Mouse (Mus musculus) midbrain, embryonic 15.5 days (tissue): Measurements from ENCODE around the gene Rpl32. TPM values are rescaled to one million over a fixed set of nuclear protein-coding genes. Genes with fewer than 3 reads are reported as not detected.
"Not testable (repeated sequence)": the region's sequence is repeated elsewhere in the genome, so short reads cannot be mapped to it uniquely, and the experiment has no call there.

Experiments
- ATAC-seq: fragments of 200-750 bp; cut with Nextera tagmentation; replicated peaks from 2 replicates; pipeline ENCODE4 v1.8.0; 2017; ENCODE audit warnings: moderate TSS enrichment
- H3K27ac ChIP-seq: fragments of 300-500 bp; sonication (generic); 2 replicates; pipeline ENCODE4 v1.5.1; 2015; ENCODE audit warnings: mild to moderate bottlenecking, inconsistent platforms
- H3K27me3 ChIP-seq: fragments of 300-500 bp; sonication (generic); replicated peaks from 2 replicates; pipeline ENCODE4 v1.6.1; 2015; ENCODE audit warnings: inconsistent platforms
- H3K36me3 ChIP-seq: fragments of 300-500 bp; sonication (generic); replicated peaks from 2 replicates; pipeline ENCODE4 v1.6.1; 2015; ENCODE audit warnings: inconsistent platforms
- H3K4me1 ChIP-seq: fragments of 300-500 bp; sonication (generic); 2 replicates; pipeline ENCODE4 v1.6.1; 2015; ENCODE audit warnings: inconsistent platforms
- H3K4me2 ChIP-seq: fragments of 300-500 bp; sonication (generic); 2 replicates; pipeline ENCODE4 v1.6.1; 2015; ENCODE audit warnings: inconsistent platforms, mild to moderate bottlenecking, moderate library complexity
- H3K4me3 ChIP-seq: fragments of 300-500 bp; sonication (generic); 2 replicates; pipeline ENCODE4 v1.5.1; 2015; ENCODE audit warnings: mild to moderate bottlenecking, inconsistent platforms
- H3K9ac ChIP-seq: fragments of 300-500 bp; sonication (generic); 2 replicates; pipeline ENCODE4 v1.6.1; 2015; ENCODE audit warnings: mild to moderate bottlenecking, inconsistent platforms
- H3K9me3 ChIP-seq: fragments of 300-500 bp; sonication (generic); 2 replicates; pipeline ENCODE4 v1.6.1; 2016; ENCODE audit warnings: inconsistent platforms
- WGBS: fragments of 180-500 bp; shearing (Covaris S2); methylation state at CpG from one replicate; pipeline ENCODE4 v1.1.7; 2015; ENCODE audit warnings: mixed read lengths; 5-methylcytosine and 5-hydroxymethylcytosine counted together
- polyA plus RNA-seq: library from polyadenylated mRNA; unstranded; fragments of >200 nt; fragmentation: Nextera tagmentation; extraction: Ambion mirVana; gene quantifications from 2 replicates; pipeline ENCODE4 v1.2.1, GENCODE M21; 2015

The Rpl32 gene
- polyA plus RNA-seq, 1 experiment from 2014 or later = 890 TPM

DNA sequence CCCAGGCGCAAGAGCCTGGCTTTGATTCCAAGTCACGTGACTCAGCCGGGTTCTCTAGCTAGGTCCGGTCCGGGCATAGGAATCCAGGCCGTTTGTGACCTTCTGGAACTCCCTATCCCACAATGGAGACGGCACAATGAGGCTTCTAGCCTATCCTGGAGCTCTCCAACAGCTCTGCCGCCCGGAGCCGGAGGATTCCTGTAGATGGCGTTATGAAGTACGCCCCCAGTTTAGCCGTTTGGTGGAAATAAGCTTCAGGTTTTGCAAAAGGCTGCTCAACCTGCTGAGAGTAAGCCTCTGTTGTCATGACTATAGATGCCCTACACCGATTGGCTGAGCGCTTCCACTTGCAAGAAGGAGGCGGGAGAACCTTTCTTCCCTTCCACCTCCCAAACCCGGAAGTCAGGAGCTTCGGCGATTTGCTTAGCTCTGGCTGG is 29.6 kb upstream of the Rpl32 start, which contains the start of gene Efcab12:
Gene Efcab12 (minus strand): TSS at position 252 of the 437 bp plus-strand sequence.
- H3K27me3 ChIP-seq = no peaks in the 10 kb centered on the region
- WGBS = under 1% methylated on average over 19 of the region's 19 CpGs
- peak within 1 kb of the TSS; percentile 76 for H3K4me2 ChIP-seq
- H3K4me3 ChIP-seq = peak within 1 kb of the TSS; percentile 40
- peak; percentile 96 for ATAC-seq
- H3K9me3 ChIP-seq = no peaks in the 10 kb centered on the region
- no peaks in the 10 kb centered on the region; the same call in 1 of the 2 replicates for H3K36me3 ChIP-seq
- peak within 1 kb of the TSS; percentile 65; the same call in 1 of the 2 replicates for H3K27ac ChIP-seq
- peak within 1 kb of the TSS; percentile 35 for H3K9ac ChIP-seq
- peaks cover 16% of the 10 kb centered on the region; the same call in 1 of the 2 replicates for H3K4me1 ChIP-seq

DNA sequence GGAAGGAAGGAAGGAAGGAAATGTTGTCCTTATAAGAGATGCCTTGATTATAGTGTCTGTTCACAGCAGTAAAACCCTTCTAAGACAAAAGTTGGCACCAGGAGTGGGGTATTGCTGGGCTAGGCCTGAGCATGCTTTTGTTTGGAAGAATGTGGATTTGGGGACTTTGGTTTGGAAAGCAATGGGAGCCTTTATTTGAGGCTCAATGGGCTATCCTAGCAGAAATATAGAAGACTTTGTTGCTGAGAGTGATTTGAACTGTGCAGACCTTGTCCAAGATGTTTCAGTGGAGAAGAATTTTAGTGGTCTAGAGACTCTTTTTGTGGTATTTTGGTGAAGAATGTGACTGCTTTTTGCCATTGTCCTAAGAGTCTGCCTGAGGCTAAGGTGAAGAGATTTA is 25.3 kb upstream of the Rpl32 start:
- H3K27ac ChIP-seq = no peak overlapping the region
- ATAC-seq = no peak
- H3K4me1 ChIP-seq = peaks cover 16% of the 10 kb centered on the region; the same call in 1 of the 2 replicates
- no peaks in the 10 kb centered on the region for H3K9me3 ChIP-seq
- H3K4me2 ChIP-seq = no peak overlapping the region
- H3K9ac ChIP-seq = no peak overlapping the region
- H3K36me3 ChIP-seq = no peaks in the 10 kb centered on the region
- no peaks in the 10 kb centered on the region for H3K27me3 ChIP-seq
- H3K4me3 ChIP-seq = no peak overlapping the region

DNA sequence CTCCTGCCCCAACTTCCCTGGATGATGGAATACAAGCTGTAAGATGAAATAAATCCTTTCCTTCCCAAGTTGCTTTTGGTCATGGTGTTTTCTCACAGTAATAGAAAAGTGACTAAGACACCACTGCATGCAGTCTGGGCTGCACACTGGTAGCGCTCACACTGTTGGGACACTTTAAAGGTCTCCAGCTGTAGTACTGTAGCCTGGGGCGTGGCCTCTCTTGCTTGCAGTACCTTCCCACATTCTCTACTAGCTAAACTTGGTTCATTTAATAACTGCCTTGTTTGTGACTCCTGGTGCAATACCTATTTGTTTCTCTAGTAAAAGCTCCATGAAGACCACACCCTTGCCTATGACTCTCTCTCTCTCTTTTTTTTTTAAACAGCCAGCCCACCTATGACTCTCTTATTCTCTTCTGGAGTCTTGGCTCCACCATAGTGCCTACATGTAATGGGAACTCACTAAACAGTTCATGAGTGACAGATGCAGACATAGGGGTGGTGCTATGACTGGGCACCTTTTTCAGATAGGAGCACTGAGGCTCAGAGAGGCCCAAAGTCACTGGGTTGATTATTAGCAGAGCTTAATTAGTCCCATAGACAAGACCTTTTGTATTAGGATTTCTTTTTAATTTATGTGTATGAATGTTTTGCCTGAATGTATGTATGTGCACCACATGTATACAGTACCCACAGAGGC is 23.8 kb upstream of the Rpl32 start:
- Histone ChIP-seq H3K36me3 (no peaks in the 10 kb centered on the region), H3K4me1 (0 out of 2 replicates have a peak, but pooled peaks cover 4% of the 10 kb centered on the region), H3K4me2 (no peak overlapping the region), H3K9me3 (no peaks in the 10 kb centered on the region), H3K27me3 (no peaks in the 10 kb centered on the region), H3K27ac (no peak overlapping the region), H3K9ac (no peak overlapping the region), H3K4me3 (no peak overlapping the region)
- 88% methylated on average over 2 of the region's 2 CpGs for WGBS
- no peak for ATAC-seq

DNA sequence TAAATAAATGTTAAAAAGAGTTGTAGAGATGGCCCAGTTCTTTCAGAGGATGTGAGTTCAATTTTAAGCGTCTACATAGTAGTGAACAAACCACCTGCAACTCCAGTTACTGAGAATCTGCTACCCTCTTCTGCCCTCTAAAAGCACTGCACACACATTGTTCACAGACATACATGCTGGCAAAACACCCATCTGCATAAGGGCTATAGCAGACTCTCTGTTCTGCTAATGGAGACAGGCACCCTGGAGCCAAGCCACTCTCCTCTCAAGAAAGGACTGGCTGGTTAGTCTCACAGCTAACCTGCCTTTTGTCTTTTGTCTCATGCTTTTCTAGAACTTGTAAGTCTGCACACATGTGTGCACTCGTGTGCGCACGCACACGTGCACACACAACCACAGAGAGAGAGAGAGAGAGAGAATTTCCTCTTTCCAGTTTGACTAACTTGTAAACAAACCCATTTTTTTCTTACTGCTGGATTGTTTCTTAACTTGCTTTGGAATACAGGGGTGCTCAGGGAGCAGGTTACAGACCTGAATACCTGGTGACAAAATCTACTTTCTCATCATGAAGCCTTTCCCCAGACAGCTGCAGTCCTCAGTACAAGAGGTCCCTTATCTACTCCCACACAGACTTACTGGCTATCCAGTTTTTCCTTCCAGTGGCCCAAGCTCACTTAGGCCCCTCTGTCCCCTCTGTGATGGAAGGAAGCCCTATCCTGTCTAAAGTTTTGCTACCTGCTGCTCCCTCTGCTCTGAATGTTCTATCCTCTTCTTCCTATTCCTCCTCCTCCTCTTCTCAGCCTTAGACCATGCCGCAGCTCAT is 22.4 kb upstream of the Rpl32 start:
- 85% methylated on average over 6 of the region's 6 CpGs for WGBS

DNA sequence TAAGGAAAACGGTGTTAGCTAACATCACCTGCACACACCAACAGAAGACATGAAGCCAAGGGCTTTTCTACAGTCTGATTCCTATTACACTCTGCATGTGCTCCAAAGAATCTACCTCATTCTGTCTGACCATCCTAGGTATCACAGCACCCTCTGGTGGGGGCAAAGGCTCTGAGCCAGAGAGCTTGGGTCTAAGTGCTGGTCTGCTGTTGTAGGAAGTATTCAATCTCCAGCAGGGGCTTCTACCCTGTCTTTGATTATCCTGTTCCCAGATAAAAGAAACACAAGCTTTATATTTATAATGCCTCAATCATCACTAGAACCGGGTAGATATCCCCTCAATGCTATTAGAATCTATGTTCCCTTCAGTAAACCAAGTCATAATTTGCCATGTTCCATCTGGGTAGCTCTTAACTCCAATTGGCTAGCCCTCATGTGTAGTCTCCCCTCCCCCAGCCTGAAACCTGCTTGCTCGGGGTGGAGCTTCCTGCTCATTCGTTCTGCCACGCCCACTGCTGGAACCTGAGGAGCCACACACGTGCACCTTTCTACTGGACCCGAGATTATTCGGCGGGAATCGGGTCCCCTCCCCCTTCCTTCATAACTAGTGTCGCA is 15.4 kb upstream of the Rpl32 start:
- not testable (repeated sequence) for H3K36me3 ChIP-seq, H3K27me3 ChIP-seq, H3K4me1 ChIP-seq, H3K9ac ChIP-seq, H3K9me3 ChIP-seq, H3K27ac ChIP-seq
- ATAC-seq = peak; percentile 83
- H3K4me2 ChIP-seq = peak overlapping the region; percentile 30
- WGBS = 3% methylated on average over 5 of the region's 11 CpGs
- peak overlapping the region; percentile 15; the same call in 1 of the 2 replicates for H3K4me3 ChIP-seq

More for the DNA sequence above, 22.4 kb upstream of the Rpl32 start:
- ATAC-seq = no peak
- Histone ChIP-seq H3K9me3 (no peaks in the 10 kb centered on the region), H3K27me3 (no peaks in the 10 kb centered on the region), H3K4me1 (no peaks in the 10 kb centered on the region), H3K4me3 (no peak overlapping the region), H3K36me3 (no peaks in the 10 kb centered on the region), H3K9ac (no peak overlapping the region), H3K4me2 (no peak overlapping the region), H3K27ac (no peak overlapping the region)

DNA sequence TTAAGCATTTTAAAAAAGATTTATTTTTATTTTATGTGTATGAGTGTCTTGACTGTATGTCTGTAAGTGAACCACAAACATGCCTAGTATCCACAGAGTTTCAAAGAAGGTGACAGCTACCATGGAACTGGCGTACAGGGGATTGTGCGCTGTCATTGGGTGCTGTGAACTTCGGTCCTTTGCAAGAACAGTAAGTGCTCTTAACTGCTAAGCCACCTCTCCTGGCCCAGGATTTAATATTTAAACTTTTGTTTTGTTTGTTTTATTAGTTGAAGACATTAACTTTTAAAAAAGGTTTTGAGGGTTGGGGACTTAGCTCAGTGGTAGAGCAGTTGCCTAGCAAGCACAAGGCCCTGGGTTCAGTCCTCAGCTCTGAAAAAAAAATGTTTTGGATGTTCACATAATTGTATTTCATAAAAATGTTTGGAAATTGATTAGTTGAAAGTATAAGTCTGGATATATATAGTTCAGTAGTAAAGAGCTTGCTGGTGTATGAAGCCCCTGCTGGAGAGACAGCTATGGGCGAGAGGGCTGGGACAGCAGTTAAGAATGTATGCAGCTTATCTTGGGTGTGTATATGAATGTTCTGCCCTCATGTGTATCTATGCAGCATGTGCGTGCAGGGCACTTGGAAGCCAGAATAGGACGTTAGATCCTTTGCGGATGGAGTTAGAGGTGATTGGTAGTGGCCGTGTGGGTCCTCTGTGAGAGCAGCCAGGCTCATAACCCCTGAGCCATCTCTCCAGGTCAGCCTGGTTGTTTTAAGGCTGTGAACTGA is 12.9 kb upstream of the Rpl32 start:
- no peak overlapping the region for H3K4me3 ChIP-seq
- no peaks in the 10 kb centered on the region for H3K36me3 ChIP-seq
- WGBS = 86% methylated on average over 8 of the region's 8 CpGs
- no peaks in the 10 kb centered on the region for H3K9me3 ChIP-seq
- H3K27me3 ChIP-seq = no peaks in the 10 kb centered on the region
- no peak overlapping the region for H3K9ac ChIP-seq
- ATAC-seq = no peak
- no peak overlapping the region for H3K27ac ChIP-seq
- H3K4me2 ChIP-seq = no peak overlapping the region
- H3K4me1 ChIP-seq = 0 out of 2 replicates have a peak, but pooled peaks cover 4% of the 10 kb centered on the region

DNA sequence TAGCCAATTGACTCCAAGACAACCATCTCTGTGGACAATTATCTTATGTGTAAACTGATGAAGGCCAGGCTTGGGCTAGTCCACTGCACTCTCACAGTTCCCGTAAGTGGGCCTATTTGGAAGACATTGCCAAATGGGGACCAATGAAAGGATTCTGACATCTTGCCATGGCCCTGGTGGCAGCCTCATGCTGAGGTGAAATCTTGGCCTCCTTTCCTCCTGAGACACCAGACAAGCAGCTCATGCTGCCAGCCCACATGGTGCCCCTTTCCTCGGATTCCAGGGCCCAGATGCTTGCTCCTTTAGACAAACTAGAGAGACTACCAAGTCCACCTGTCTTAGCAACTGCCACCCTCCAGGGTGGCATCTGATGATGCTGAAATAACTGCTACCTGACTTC is 9.6 kb upstream of the Rpl32 start:
- H3K4me1 ChIP-seq = no peaks in the 10 kb centered on the region
- no peak overlapping the region for H3K27ac ChIP-seq
- no peak overlapping the region for H3K4me2 ChIP-seq
- no peaks in the 10 kb centered on the region for H3K27me3 ChIP-seq
- no peaks in the 10 kb centered on the region for H3K9me3 ChIP-seq
- WGBS = 74% methylated on average over 2 of the region's 2 CpGs
- no peaks in the 10 kb centered on the region for H3K36me3 ChIP-seq
- no peak for ATAC-seq
- H3K4me3 ChIP-seq = no peak overlapping the region
- H3K9ac ChIP-seq = no peak overlapping the region

DNA sequence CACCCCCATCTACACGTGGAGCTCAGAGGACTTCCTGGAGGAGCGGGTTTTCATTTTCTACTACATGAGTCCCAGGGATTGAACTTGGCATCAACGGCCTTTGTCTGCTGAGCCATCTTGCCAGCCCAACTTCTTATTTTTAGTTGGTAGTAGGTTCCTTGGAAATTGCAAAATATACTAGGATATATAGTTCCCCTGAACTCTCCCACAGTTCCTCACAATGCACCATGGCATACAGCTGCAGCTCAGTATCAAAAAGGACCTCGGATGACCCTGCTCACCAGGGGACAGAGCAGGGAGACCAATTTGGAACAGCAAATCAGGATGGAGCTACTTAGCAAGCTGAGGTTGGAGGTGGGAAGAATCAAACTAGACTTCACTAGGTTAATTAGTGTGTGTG is 6.5 kb upstream of the Rpl32 start:
- Histone ChIP-seq H3K4me3 (no peak overlapping the region), H3K9ac (no peak overlapping the region), H3K4me2 (no peak overlapping the region), H3K4me1 (no peaks in the 10 kb centered on the region), H3K9me3 (no peaks in the 10 kb centered on the region), H3K27ac (no peak overlapping the region), H3K36me3 (no peaks in the 10 kb centered on the region), H3K27me3 (no peaks in the 10 kb centered on the region)
- WGBS = 79% methylated on average over 4 of the region's 4 CpGs
- ATAC-seq = no peak

DNA sequence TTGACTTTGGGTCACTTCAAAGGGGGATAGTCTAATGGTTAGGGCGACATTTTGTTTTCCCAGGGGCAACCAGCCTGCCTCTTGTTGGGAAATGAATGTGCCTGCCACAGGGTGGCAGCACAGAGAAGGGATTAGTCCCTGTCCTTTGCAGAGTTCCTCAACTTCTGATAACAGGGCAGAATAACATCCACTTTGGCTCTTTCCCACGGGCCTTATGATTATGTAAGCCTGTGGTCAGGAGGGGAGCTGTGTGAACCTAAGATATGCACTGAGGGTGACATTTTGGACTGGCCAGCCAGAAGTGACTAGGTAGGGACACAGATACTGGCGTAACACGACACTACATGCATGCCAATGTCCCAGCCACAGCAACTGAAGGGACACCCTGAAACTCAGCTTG is 5.6 kb upstream of the Rpl32 start:
- no peaks in the 10 kb centered on the region for H3K27me3 ChIP-seq
- 32% methylated on average over 4 of the region's 4 CpGs for WGBS
- no peak overlapping the region for H3K27ac ChIP-seq
- H3K4me3 ChIP-seq = no peak overlapping the region
- H3K9ac ChIP-seq = no peak overlapping the region
- no peaks in the 10 kb centered on the region for H3K36me3 ChIP-seq
- ATAC-seq = no peak
- no peak overlapping the region for H3K4me2 ChIP-seq
- no peaks in the 10 kb centered on the region for H3K4me1 ChIP-seq
- no peaks in the 10 kb centered on the region for H3K9me3 ChIP-seq

DNA sequence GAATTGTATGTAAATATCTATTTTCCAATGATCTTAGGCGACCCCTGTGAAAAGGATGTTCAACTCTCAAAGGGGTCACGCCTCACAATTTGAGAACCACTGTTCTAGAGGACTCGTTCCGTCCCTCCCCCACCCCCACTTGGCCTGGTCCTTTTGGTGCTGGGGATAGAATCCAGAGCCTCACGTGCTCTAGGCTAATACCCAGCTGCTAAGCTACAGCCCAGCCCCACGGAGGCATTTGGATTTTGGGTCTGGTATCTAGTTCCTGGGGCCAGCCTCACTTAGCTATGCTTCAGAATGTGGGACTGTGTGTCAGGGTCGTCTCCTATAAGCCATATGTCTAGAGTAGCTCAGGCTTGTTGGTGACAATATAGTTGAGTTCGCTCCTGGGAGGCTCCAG is 3.1 kb upstream of the Rpl32 start:
- Histone ChIP-seq H3K36me3 (no peaks in the 10 kb centered on the region), H3K4me1 (peaks cover 12% of the 10 kb centered on the region), H3K9me3 (no peaks in the 10 kb centered on the region), H3K27me3 (no peaks in the 10 kb centered on the region), H3K27ac (no peak overlapping the region), H3K4me3 (no peak overlapping the region), H3K9ac (no peak overlapping the region), H3K4me2 (no peak overlapping the region)
- no peak for ATAC-seq
- 71% methylated on average over 8 of the region's 8 CpGs for WGBS

DNA sequence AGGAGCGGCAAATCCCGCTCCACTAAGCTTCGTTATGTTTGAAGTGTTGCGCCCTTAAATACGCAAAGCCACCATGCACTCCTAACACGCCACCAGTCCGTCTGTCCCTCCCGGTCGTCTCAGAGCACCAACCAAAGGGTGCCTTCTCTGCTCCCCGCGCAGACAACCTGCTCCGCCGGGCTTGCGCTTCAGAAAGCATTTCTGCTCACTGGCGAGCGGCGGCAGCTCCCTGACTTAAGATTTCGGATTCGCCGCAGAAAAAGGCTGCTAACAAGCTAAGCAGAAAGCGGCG is 405 bp downstream of the Rpl32 start:
- Histone ChIP-seq H3K9ac (peak overlapping the region; percentile 87), H3K4me3 (peak overlapping the region; percentile 75), H3K9me3 (no peaks in the 10 kb centered on the region), H3K4me2 (peak overlapping the region; percentile 83), H3K36me3 (peaks cover 6% of the 10 kb centered on the region), H3K27me3 (no peaks in the 10 kb centered on the region), H3K4me1 (peaks cover 22% of the 10 kb centered on the region), H3K27ac (peak overlapping the region; percentile 92)
- whole genome bisulfite sequencing = 0% methylated on average over 22 of the region's 22 CpGs
- ATAC-seq = 0 out of 2 replicates have a peak, but pooled peaks have one; percentile 16
